Mouse (Mus musculus): Measurements from ENCODE around the gene Lgr4. TPM values are rescaled to one million over a fixed set of nuclear protein-coding genes. Genes with fewer than 3 reads are reported as not detected.

Lgr4 gene
- polyA plus RNA-seq (2015; fragmentation: Nextera tagmentation; extraction: Ambion mirVana) = 11.5 and 23.5 TPM in 2 replicates

DNA sequence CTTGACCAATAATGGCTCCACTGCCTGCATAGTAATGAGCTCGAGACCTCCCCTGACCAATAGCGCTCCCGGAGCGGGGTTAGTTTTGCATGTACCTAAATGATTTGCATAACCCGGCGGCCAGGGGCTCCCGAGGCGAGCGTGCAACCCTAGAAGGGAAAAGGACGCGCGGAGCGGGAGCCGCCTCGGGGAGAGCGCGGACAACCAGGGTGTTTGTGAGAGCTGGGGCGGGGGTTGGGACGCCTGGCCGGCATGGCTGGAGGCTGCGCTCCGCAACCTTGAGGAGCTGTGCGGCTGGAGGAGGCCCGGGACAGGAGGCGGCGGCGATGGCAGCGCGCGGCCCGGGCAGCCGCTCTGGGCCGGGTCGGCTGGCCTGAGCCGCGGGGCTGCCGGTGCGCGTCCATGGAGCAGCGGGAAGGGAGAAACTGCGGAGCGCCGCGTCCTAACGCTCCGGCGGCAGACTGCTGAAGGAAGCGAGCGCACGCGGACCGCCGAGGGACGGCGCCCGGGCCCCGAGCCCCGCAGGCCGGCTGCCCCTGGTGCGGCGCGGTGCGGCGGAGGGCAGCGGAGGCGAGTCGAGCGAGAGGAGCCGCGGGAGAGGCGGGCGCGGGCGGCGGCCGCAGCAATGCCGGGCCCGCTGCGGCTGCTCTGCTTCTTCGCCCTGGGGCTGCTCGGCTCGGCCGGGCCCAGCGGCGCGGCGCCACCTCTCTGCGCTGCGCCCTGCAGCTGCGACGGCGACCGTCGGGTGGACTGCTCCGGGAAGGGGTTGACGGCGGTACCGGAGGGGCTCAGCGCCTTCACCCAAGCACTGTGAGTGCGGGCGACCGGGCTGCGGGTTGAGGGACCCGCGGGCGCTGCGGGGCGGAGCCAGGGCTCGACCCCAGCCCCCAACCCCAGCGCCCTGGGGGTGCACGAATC is at the start of gene Lgr4:
Gene Lgr4 (plus strand): TSS at position 152 of the 918 bp plus-strand sequence.

DNA sequence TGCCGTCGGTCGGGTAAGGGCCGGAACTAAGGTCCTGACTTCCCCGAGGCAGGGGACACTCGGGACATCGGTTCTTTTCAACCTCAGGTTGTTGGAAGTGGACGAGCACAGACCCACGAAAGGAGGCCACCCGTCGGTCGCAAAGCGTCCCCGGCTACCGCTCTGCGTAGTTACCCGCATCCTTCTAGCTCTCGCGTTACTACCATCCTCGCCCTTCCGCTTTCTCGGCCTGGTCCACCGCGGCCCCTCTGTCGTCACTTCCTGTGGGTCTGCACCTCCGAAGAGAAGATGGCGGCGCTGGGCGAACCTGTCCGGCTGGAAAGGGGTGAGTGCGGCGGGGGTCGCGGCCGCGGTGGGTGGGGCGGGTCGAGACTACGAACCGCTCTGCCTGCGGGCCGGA is 26.9 kb upstream of the Lgr4 start, which contains the start of gene Lin7c:
Gene Lin7c (plus strand): TSS at position 257 of the 400 bp plus-strand sequence.

DNA sequence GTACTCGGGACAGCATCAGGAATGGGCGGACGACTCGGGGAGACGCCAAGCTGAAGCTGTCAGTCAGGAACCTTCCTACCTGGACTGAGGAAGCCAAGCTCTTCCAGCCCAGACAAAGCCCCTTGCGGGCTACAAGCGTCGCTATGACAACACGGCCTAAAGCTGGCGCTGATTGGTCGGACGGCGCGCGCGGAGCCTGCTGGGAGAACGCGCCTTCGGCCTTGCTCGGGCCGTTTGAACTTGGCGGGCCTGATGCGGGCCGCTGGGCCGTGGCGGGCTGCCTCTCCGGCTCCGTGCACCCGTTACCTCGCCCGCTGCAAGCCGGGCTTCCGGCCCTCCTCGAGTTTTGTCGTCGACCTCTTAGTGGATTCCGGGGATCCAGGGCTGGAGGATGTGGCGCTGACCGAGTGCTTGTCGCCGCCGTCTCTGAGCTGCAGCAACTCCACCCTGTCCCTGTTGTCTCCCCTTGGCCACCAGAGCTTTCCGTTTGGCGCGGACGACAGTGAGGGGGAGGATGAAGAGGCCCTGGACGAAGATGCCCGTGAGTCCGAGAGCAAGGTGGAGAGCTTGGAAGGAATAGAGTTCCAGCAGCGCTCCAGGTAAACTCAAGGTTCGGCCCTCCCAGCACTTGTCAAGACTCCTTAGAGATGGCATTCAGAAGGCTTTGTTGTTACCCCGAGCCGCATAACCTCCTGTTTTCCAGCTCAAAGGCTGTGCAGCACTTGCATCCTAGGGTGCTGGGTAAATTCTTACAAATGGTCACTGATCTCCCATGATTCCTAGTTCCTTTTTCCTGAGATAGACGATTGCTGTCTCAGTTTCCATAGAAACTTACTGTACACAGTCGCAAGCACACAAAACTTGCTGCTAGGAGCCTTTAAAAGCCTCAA is 100.4 kb downstream of the Lgr4 start, which contains the start of gene Ccdc34:
Gene Ccdc34 (plus strand): TSS at position 202 of the 890 bp plus-strand sequence.

Other genes with a start within 250 kb of the Lgr4 start
- 0.44 and 0.52 TPM in 2 replicates for gene Bdnf, start 242.9 kb upstream of the Lgr4 start, polyA plus RNA-seq (2015; fragmentation: Nextera tagmentation; extraction: Ambion mirVana)
- 33.2 and 38.2 TPM in 2 replicates for gene Lin7c, start 26.8 kb upstream of the Lgr4 start, polyA plus RNA-seq (2015; fragmentation: Nextera tagmentation; extraction: Ambion mirVana)
- 26.1 and 27.9 TPM in 2 replicates for gene Ccdc34, start 100.2 kb downstream of the Lgr4 start, polyA plus RNA-seq (2015; fragmentation: Nextera tagmentation; extraction: Ambion mirVana)

All from adrenal gland, postnatal 0 days (tissue).